ENCODE assay signal across 8 mouse cellular contexts in the genomic region with DNA sequence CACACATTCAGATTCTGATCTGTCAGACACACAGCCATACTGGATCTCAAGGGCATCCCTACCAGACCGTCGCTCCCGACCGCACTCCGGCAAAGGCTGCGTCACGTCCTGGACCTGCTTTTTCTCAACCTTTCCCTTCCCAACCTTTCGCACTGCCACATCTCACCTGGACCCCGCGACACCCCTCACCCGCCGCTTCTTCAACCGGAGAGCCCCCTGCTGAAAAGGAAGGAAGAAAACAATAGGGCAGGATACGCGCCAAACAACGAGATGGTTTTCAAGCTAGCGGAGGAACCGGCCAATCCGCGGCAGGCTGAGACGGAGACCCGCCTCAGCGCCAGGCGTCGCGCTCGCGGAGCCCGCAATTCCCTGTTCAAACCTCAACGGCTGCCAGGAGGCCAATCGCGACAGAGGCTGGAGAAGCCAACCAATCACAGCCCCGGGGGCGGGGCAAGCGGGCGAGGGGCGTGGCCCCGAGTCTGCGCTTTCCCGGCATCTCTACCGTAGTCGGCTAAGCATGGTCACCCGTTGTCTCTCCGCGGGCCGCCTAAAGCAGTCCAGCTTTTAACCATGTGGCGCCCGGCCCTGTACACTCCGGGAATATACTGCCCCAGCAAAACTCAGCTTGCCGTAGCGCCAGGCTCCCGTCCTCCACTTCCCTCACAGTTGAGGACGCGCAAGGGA. TPM values are rescaled to one million over a fixed set of nuclear protein-coding genes. Genes with fewer than 3 reads are reported as not detected.
A peak's percentile ranks its signal among the peaks of the same experiment; 100 is the strongest.
DNase-seq lines count a peak whose midpoint lies in the region; ATAC-seq and TF ChIP-seq lines count a peak whose summit lies in the region.

A gene (minus strand): TSS at position 370 of the 684 bp plus-strand sequence.
A gene (plus strand): TSS at position 470 of the 684 bp plus-strand sequence.

- H3K9me3 ChIP-seq in MEL (replicated peaks; ENCODE audit: insufficient read depth, low read length) = no peaks in the 10 kb centered on the region
- H3K9me3 ChIP-seq in forebrain, postnatal 0 days (ENCODE audit: low read length) = no peaks in the 10 kb centered on the region
- no peaks in the 10 kb centered on the region for H3K9me3 ChIP-seq in lung, embryonic 15.5 days

- peak within 1 kb of the TSS; percentile 99 for H3K9ac ChIP-seq in MEL (ENCODE audit: control insufficient read depth, low read depth, low read length, poor library complexity, severe bottlenecking)
- H3K9ac ChIP-seq in forebrain, postnatal 0 days = peak within 1 kb of the TSS; percentile 62
- H3K9ac ChIP-seq in lung, embryonic 15.5 days = peak within 1 kb of the TSS; percentile 80

- no peak for TF ChIP-seq CTCF in MEL (IDR thresholded peaks at IDR 0.05 in 2 of 3, conservative IDR thresholded peaks at IDR 0.05 in 1 of 3; ENCODE audit: control insufficient read depth in 1 of 3, insufficient read depth in 1 of 3, low read depth in 2 of 3, low read length in 3 of 3, poor library complexity in 1 of 3, severe bottlenecking in 1 of 3)
- no peak for TF ChIP-seq CTCF in cerebellum, adult 2 months (IDR thresholded peaks at IDR 0.05; ENCODE audit: borderline replicate concordance, insufficient read depth, low read depth, low read length)
- TF ChIP-seq CTCF in forebrain, postnatal 0 days (IDR thresholded peaks at IDR 0.05; ENCODE audit: low read depth) = peak; percentile 55

- TF ChIP-seq EP300 in MEL (IDR thresholded peaks at IDR 0.05; ENCODE audit: low read depth in 1 of 2, low read length in 2 of 2) = no peak

- H3K79me2 ChIP-seq in MEL (ENCODE audit: control insufficient read depth, insufficient read depth, low read length, poor library complexity) = peaks cover 36% of the 10 kb centered on the region

- peak within 1 kb of the TSS; percentile 71 for H3K4me2 ChIP-seq in forebrain, postnatal 0 days (ENCODE audit: low read depth)
- peak within 1 kb of the TSS; percentile 66 for H3K4me2 ChIP-seq in lung, embryonic 15.5 days

- ATAC-seq in forebrain, postnatal 0 days = peak; percentile 98
- ATAC-seq in lung, embryonic 15.5 days (ENCODE audit: borderline replicate concordance, extremely low read depth, low FRiP score, low TSS enrichment) = peak; percentile 97

- peak; percentile 90 to 92 for TF ChIP-seq POLR2A in MEL (IDR thresholded peaks at IDR 0.05; ENCODE audit: control insufficient read depth in 1 of 2, insufficient read depth in 1 of 2, low read depth in 1 of 2, low read length in 2 of 2, poor library complexity in 1 of 2)
- TF ChIP-seq POLR2A in cerebellum, adult 2 months (IDR thresholded peaks at IDR 0.05; ENCODE audit: borderline replicate concordance, insufficient read depth, low read length) = peak; percentile 43; the same call in 1 of the 2 replicates

- H3K4me1 ChIP-seq in MEL (ENCODE audit: control insufficient read depth in 1 of 2, insufficient read depth in 2 of 2, low read length in 2 of 2) = peaks cover 3 to 11% of the 10 kb centered on the region in 2 experiments; a peak in 3 of 4 replicates
- peaks cover 3% of the 10 kb centered on the region; the same call in 1 of the 2 replicates for H3K4me1 ChIP-seq in cerebellum, adult 2 months (ENCODE audit: control insufficient read depth, insufficient read depth, low read length)
- H3K4me1 ChIP-seq in forebrain, postnatal 0 days (ENCODE audit: insufficient read depth) = peaks cover 8% of the 10 kb centered on the region; the same call in 1 of the 2 replicates
- peaks cover 22% of the 10 kb centered on the region for H3K4me1 ChIP-seq in lung, embryonic 15.5 days

- WGBS in cerebellum, adult 2 months = under 1% methylated on average over 54 of the region's 54 CpGs
- WGBS in forebrain, postnatal 0 days = under 1% methylated on average over 53 of the region's 54 CpGs
- under 1% methylated on average over 54 of the region's 54 CpGs for WGBS in lung, embryonic 15.5 days

- peak; percentile 99 for DNase-seq in MEL (ENCODE audit: low read depth, low spot score)
- peak; percentile 97 to 98 for DNase-seq in cerebellum, adult 2 months
- peak; percentile 100 for DNase-seq in forebrain, postnatal 0 days
- peak; percentile 98 for DNase-seq in heart, postnatal 4 days
- peak; percentile 96 to 97 for DNase-seq in layer of hippocampus, adult 8-10 months (ENCODE audit: low spot score in 2 of 2)
- peak; percentile 94 for DNase-seq in ovary, adult 18-20 months (ENCODE audit: low spot score)
- DNase-seq in thymus, postnatal 0 days (ENCODE audit: low spot score) = peak; percentile 98

- H3K27me3 ChIP-seq in MEL (ENCODE audit: control insufficient read depth in 1 of 2, insufficient read depth in 2 of 2, low read length in 2 of 2) = no peaks in the 10 kb centered on the region
- no peaks in the 10 kb centered on the region for H3K27me3 ChIP-seq in cerebellum, adult 2 months (ENCODE audit: control insufficient read depth, insufficient read depth, low read length)
- H3K27me3 ChIP-seq in forebrain, postnatal 0 days (ENCODE audit: insufficient read depth, low read length) = no peaks in the 10 kb centered on the region
- H3K27me3 ChIP-seq in lung, embryonic 15.5 days = no peaks in the 10 kb centered on the region

- peak within 1 kb of the TSS; percentile 89 to 90 for H3K4me3 ChIP-seq in MEL (ENCODE audit: control insufficient read depth in 1 of 2, insufficient read depth in 1 of 2, low read depth in 2 of 2, low read length in 2 of 2)
- peak within 1 kb of the TSS; percentile 93 for H3K4me3 ChIP-seq in cerebellum, adult 2 months (replicated peaks; ENCODE audit: insufficient read depth, low read depth, low read length)
- peak within 1 kb of the TSS; percentile 56 for H3K4me3 ChIP-seq in forebrain, postnatal 0 days (ENCODE audit: low read depth, low read length)
- peak within 1 kb of the TSS; percentile 64 for H3K4me3 ChIP-seq in lung, embryonic 15.5 days

- no peak for TF ChIP-seq RAD21 in MEL (IDR thresholded peaks at IDR 0.05; ENCODE audit: low read depth, low read length)

- peak within 1 kb of the TSS; percentile 100 for H3K27ac ChIP-seq in MEL (ENCODE audit: control insufficient read depth, low read depth, low read length)
- peak within 1 kb of the TSS; percentile 92 for H3K27ac ChIP-seq in cerebellum, adult 2 months (ENCODE audit: insufficient read depth, low read length)
- H3K27ac ChIP-seq in forebrain, postnatal 0 days (ENCODE audit: low read depth, low read length) = peak within 1 kb of the TSS; percentile 96
- H3K27ac ChIP-seq in lung, embryonic 15.5 days = peak within 1 kb of the TSS; percentile 99

- H3K36me3 ChIP-seq in MEL (ENCODE audit: control insufficient read depth in 1 of 2, insufficient read depth in 2 of 2, low read length in 2 of 2) = peaks cover 19% of the 10 kb centered on the region in 2 experiments
- H3K36me3 ChIP-seq in forebrain, postnatal 0 days (ENCODE audit: insufficient read depth) = peaks cover 27% of the 10 kb centered on the region; the same call in 1 of the 2 replicates
- H3K36me3 ChIP-seq in lung, embryonic 15.5 days = peaks cover 55% of the 10 kb centered on the region

TF ChIP-seq in MEL, 35 proteins besides CTCF, POLR2A, EP300 and RAD21 (continues in another document):
- TF ChIP-seq USF1 (IDR thresholded peaks at IDR 0.05; ENCODE audit: low read depth, low read length) (peak; percentile 18; the same call in 1 of the 2 replicates), MYC (IDR thresholded peaks at IDR 0.05; ENCODE audit: low read depth, low read length) (peak; percentile 93), NELFE (IDR thresholded peaks at IDR 0.05; ENCODE audit: low read depth, low read length) (peak; percentile 87), KAT2A (conservative IDR thresholded peaks at IDR 0.05; ENCODE audit: low read depth, low read length) (peak; percentile 31), MAX (IDR thresholded peaks at IDR 0.05; ENCODE audit: low read length) (peak; percentile 79), ELF1 (IDR thresholded peaks at IDR 0.05; ENCODE audit: low read depth, low read length) (0 out of 2 replicates have a peak, but pooled peaks have one; percentile 29), E2F4 (IDR thresholded peaks at IDR 0.05; ENCODE audit: borderline replicate concordance, low read depth, low read length) (peak; percentile 57; the same call in 1 of the 2 replicates), ZC3H11A (IDR thresholded peaks at IDR 0.05; ENCODE audit: low read depth, low read length) (no peak), TBP (IDR thresholded peaks at IDR 0.05; ENCODE audit: low read depth, low read length) (peak; percentile 41), ETS1 (IDR thresholded peaks at IDR 0.05; ENCODE audit: low read depth, low read length) (peak; percentile 23; the same call in 1 of the 2 replicates), CHD2 (IDR thresholded peaks at IDR 0.05; ENCODE audit: low read length) (0 out of 2 replicates have a peak, but pooled peaks have one; percentile 15), TAL1 (IDR thresholded peaks at IDR 0.05; ENCODE audit: low read length) (no peak), SIN3A (IDR thresholded peaks at IDR 0.05; ENCODE audit: low read length) (peak; percentile 66; the same call in 1 of the 2 replicates), ZMIZ1 (IDR thresholded peaks at IDR 0.05; ENCODE audit: low read depth, low read length) (peak; percentile 82)

RNA-seq across cellular contexts. Expression of the first gene that starts in this region (rescaled TPM):
- total RNA-seq in MEL (2012; rRNA removed) = 86.6 and 88.8 TPM in 2 replicates
- polyA plus RNA-seq in MEL (2012; ENCODE audit: insufficient read depth in 1 of 2, insufficient read length in 2 of 2, low read depth in 1 of 2, low replicate concordance in 2 of 2, missing spikeins in 1 of 2) = 100 to 1,000 TPM in 1 of 2 experiments, not detected in 1; 394 TPM
- 80.8 and 85.4 TPM in 2 replicates for polyA plus RNA-seq in cerebellum, adult 2 months (2012; rRNA removed)
- total RNA-seq in forebrain, postnatal 0 days (2014; rRNA removed) = 32.5 and 43.5 TPM in 2 replicates
- polyA plus RNA-seq in forebrain, postnatal 0 days (2015; fragmentation: Nextera tagmentation; extraction: Ambion mirVana) = 18.9 and 25.8 TPM in 2 replicates
- 100 to 1,000 TPM; 101 to 111 TPM for total RNA-seq in heart, postnatal 4 days (2021)
- 10 to 100 TPM; 21.7 to 33.4 (median 23.7) TPM for total RNA-seq in layer of hippocampus, adult 8-10 months (2022)
- polyA plus RNA-seq in lung, embryonic 15.5 days (2015; fragmentation: Nextera tagmentation; extraction: Ambion mirVana) = 136 and 139 TPM in 2 replicates
- polyA plus RNA-seq in thymus, postnatal 0 days (2015; fragmentation: Nextera tagmentation; extraction: Ambion mirVana) = 130 and 153 TPM in 2 replicates

RNA-seq across cellular contexts. Expression of the second gene that starts in this region (rescaled TPM):
- 208 and 251 TPM in 2 replicates for total RNA-seq in MEL (2012; rRNA removed)
- 100 to 1,000 TPM in 1 of 2 experiments, not detected in 1; 286 TPM for polyA plus RNA-seq in MEL (2012; ENCODE audit: insufficient read depth in 1 of 2, insufficient read length in 2 of 2, low read depth in 1 of 2, low replicate concordance in 2 of 2, missing spikeins in 1 of 2)
- polyA plus RNA-seq in cerebellum, adult 2 months (2012; rRNA removed) = 61.6 and 70.4 TPM in 2 replicates
- total RNA-seq in forebrain, postnatal 0 days (2014; rRNA removed) = 51.3 and 54.0 TPM in 2 replicates
- polyA plus RNA-seq in forebrain, postnatal 0 days (2015; fragmentation: Nextera tagmentation; extraction: Ambion mirVana) = 146 and 148 TPM in 2 replicates
- 100 to 1,000 TPM; 248 to 271 TPM for total RNA-seq in heart, postnatal 4 days (2021)
- 10 to 100 TPM; 63.7 to 67.8 (median 64.6) TPM for total RNA-seq in layer of hippocampus, adult 8-10 months (2022)
- 208 and 224 TPM in 2 replicates for polyA plus RNA-seq in lung, embryonic 15.5 days (2015; fragmentation: Nextera tagmentation; extraction: Ambion mirVana)
- 281 and 294 TPM in 2 replicates for polyA plus RNA-seq in thymus, postnatal 0 days (2015; fragmentation: Nextera tagmentation; extraction: Ambion mirVana)

Comparison
In these comparisons a context has a peak if more than half of its experiments do, and no peak if none do; other contexts are left out.
1. Peak in every context shown above with its lines: DNase-seq, ATAC-seq, H3K4me3 ChIP-seq and H3K27ac ChIP-seq.